Mouse (Mus musculus) T-helper 1 cell (primary cell): ENCODE results near the gene Orm3.

ENCODE experiments used
- in situ Hi-C: fragments of 300-600 bp; cut with MboI, MseI; formaldehyde crosslinking; loops from one replicate; pipeline ENCODE4 v1.15.1; 2025; ENCODE audit warnings: high pct_unique_total_duplicates

Gene Orm3

DNA sequence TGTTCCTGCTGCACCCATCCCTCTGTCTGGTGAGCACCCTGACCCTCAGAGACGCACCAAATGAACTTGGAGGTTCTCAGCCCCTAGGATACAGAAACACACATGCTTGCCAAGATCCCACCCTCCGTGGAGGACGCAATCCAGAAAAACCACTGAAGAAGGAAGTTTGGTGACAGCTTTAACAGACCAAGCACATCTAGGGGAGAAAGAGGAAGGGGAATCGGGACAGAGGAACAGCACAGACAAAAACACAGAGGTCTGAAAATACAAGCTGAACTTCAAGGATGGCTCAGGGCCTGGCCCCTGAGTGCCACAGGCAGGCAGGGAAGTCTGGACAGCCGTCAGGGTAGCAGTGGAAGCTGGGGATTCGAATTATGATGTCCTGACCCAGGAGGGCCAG lies 45.7 kb downstream of the Orm3 start:
- in situ Hi-C loops = loop anchor here (5.0 to 10.0 kb wide), 5 partner anchors 156 to 877 kb away; partner anchors contain the start of genes 4933430I17Rik, Pole3 and Tmem268

DNA sequence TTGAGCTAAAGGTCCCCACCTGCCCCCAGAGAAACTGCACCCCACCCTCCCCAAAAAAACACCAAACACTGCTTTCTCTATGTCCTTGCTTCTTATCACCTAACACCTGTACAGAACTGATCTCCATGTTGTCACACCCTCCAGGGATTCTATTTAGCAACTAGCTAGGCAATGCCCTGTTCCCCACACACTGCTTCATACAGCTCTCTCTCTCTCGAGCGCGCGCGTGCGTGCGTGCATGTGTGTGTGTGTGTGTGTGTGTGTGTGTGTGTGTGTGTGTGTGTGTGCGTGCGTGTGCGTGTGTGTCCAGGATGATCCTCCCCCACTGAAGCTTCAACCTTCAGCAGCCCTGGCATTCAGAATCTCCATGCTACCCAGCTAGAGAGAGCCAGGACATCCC lies 46.1 kb downstream of the Orm3 start:
- in situ Hi-C loops = loop anchor here (5.0 to 10.0 kb wide), 5 partner anchors 155 to 877 kb away; partner anchors contain the start of genes 4933430I17Rik, Pole3 and Tmem268

DNA sequence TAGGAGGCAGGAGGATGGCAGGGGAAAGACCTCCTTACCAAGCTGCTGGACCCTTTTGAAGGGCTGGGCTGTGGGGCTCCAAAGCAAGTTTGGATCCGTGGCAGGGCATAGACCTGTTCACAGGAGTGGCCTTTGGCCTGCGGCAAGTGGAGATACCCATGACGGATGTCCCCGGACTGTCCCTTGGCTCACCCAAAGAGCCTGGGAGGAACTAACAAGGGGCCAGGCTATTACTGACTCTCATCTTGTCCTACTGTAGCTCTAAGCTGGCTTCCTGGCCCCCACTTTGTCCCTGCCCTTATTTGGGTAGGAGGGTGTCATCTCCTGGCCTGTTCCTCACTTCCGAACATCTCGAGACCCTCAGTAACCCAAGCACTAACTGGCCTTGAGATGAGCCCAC lies 46.6 kb downstream of the Orm3 start:
- in situ Hi-C loops = loop anchor here (5.0 to 10.0 kb wide), 5 partner anchors 155 to 878 kb away; partner anchors contain the start of genes 4933430I17Rik, Pole3 and Tmem268

DNA sequence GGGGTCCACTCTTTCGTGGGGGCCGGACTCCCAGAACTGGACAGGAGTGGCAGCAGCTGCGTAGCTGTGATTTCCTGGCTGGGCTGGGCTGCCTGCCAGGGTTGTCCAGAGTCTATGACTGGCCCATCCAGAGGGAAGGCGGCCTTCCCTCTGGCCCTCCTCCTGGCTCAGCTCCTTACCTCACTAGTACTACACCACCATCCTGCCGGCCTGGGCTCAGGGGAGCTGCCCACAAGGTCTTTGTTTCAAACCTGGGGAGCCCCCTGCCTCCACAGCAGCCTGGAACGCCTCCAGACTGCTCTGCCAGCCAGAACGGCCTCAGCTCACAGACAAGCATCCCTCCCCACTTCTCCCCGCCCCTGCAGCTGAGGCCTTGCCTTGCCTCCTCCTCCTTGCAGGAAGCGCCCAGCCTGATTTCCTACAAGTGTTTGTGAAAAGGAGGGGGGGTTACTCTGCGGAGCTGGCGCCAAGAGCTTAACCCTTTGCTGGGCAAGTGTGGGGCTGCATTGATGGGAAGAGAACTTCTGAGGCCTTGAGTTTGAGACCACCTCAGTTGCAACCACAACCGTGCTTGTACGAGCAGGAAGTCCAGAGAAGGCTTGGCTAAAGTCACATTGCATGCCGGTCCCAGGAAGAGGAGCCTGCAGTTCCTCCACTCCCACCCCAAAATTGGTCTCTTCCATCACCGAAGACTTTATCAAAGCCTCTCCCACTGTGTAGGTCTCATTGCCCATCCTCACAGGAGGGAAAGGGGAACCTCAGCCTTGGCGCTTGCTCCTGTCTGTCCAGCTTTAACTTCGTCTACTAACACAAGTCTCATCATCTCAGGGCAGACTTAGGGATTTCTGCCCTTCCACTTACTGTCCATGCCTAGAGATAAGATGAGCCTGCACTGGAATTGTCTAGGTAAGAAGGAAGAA lies 47.3 kb downstream of the Orm3 start, which contains the start of gene Akna:
Akna (minus strand) TSS at position 315 of the 920 bp plus-strand sequence.
- in situ Hi-C loops = loop anchor here (5.0 to 10.0 kb wide), 5 partner anchors 154 to 878 kb away; partner anchors contain the start of genes 4933430I17Rik, Pole3 and Tmem268

DNA sequence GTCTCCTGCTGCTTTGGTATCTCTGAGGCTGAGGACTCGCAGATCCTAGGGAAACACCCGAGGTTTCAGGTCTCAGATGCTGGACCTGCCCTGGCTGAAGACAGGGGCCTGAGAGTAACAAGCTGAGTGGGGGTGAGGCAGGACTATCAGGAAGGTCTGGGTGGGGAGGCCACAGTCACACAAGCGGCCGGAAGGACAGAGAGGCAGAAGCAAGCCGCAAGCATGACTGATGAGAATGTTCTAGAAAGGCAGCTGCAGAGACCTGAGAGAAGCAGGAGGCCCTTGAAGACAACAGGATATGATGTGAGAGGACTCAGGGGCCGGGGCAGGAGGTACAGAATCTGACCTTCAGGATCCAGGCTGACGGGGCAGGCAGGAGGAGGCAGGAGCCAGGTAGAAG lies 48.2 kb downstream of the Orm3 start:
- in situ Hi-C loops = loop anchor here (5.0 to 10.0 kb wide), 5 partner anchors 153 to 879 kb away; partner anchors contain the start of genes 4933430I17Rik, Pole3 and Tmem268

DNA sequence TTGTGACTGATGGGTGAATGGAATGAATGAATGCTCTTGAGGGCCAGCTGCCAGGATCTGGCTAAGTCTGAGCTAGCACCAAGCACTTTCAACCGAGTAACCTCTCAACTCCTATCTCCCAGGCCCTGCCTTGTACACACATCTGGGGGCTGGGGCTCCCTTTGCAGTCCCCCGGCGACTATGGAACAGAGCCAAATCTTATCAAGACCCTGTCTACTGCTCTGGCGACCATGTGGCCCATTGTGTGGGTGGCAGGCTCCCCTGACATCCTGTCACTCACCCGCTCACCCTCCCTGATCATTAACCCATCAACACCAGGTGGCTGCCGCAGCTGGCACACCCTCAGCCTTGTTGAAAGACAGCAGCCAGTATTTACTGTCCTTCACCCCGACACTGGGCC lies 49.1 kb downstream of the Orm3 start:
- in situ Hi-C loops = loop anchor here (5.0 to 10.0 kb wide), 3 partner anchors 33 to 880 kb away; partner anchors contain the start of genes 4933430I17Rik and Pole3

DNA sequence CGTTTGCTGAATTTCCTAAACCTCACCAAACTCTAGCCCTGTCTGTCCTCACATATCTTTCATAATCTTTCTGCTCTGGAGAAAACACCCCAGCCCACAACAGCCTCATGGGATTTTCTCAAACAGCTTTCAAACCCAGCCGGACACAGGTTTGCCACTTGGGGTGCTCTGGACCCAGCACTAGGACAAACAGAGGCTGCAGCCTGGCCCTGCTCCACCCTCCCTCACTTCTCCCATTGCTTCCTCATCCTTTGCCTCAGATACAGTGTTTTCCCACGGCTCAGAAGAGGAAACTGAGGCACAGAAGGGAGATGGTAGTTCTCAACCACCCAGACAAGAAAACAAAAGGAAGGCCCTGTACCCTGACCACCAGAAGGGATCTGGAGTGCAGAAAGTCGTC lies 49.7 kb downstream of the Orm3 start:
- in situ Hi-C loops = loop anchor here (5.0 to 10.0 kb wide), 3 partner anchors 33 to 881 kb away; partner anchors contain the start of genes 4933430I17Rik and Pole3

DNA sequence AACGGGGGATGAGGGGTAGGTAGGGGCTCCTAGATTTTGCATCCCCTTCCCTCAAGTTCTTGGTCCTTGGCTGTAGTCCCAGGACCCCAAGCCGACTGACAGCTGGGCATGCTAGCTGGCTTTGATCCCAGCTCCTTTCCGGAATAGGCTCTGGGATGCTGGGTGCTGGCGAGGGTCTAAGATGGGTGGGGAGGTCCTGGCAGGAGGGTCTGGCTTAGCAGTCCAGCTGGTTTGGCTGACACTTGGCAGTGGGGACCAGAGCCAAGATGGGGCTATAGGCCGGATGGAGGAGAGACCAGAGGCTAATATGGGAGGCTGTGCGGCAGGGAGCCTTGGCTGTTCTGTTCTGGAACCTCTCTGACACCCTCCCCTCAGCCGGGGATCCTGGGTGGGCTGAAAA lies 52.3 kb downstream of the Orm3 start:
- in situ Hi-C loops = loop anchor here (5.0 to 10.0 kb wide), 3 partner anchors 36 to 883 kb away; partner anchors contain the start of genes 4933430I17Rik and Pole3

DNA sequence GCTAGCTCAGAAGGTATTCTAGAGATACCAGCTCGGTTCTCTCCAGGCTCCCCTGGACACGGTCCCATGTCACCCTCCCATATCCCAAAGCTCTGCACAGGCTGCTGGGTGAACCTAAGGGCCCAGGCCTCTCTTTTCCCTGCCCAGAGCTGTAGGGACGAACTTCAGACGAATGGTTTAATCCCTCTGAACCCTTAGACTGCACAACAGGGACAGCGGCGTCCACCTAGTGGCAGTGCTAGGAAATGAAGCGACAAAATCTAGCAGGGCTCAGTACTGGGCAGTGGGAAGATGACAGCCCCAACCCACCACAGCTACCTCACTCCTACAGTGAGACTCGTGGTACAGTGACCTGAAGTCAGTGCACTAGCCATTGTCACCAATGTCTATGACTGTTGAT lies 52.7 kb downstream of the Orm3 start:
- in situ Hi-C loops = loop anchor here (5.0 to 10.0 kb wide), 3 partner anchors 36 to 884 kb away; partner anchors contain the start of genes 4933430I17Rik and Pole3
